Mouse (Mus musculus): ENCODE data around the gene Il23r. TPM values are rescaled to one million over a fixed set of nuclear protein-coding genes. Genes with fewer than 3 reads are reported as not detected.
A peak's percentile ranks its signal among the peaks of the same experiment; 100 is the strongest.
"Not testable (repeated sequence)": the region's sequence is repeated elsewhere in the genome, so short reads cannot be mapped to it uniquely, and the experiment has no call there.

Gene Il23r
- polyA plus RNA-seq (2017; shearing (Covaris generic)) = 1 to 10 TPM in 1 of 2 experiments, under 1 TPM in 1; 0.32 to 1.4 TPM

DNA sequence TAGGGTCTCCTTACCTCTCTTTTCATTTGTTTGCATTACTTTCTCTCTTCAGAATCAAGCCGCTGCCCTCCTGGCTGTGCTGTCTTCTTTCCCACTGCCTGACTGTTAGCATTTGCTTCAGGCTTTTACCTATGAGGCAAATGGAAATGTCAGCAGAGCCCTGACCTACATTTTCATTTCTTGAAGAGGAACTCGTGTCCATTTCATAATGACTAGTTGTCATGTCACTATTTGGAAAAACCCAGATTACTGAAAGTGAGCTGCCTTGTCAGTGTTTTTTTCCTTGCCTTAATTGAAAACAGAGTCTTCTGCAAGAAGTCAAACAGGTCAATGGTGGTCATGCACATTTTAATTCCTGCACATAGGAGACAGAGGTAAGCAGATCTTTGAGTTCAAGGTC, at the start of gene Il23r:
Il23r (minus strand) TSS at position 101 of the 400 bp plus-strand sequence.
- no peak for ATAC-seq

DNA sequence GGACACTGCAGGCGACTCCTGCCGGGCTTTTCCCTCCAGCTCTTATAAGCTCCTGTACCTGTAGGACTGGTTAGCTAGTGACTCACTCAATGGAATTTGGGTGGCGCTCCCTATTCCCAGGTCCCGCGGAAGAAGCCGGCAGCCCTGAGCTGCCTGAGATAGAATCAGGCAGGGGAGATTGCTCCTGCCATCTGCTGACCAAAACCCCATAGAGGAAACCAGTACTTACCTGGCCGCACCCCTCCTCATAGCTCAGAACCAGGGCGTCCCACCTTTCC, 44.1 kb upstream of the Il23r start, which contains the start of gene Tacstd2:
Tacstd2 (minus strand) TSS at position 20 of the 278 bp plus-strand sequence.
- no peak for ATAC-seq

DNA sequence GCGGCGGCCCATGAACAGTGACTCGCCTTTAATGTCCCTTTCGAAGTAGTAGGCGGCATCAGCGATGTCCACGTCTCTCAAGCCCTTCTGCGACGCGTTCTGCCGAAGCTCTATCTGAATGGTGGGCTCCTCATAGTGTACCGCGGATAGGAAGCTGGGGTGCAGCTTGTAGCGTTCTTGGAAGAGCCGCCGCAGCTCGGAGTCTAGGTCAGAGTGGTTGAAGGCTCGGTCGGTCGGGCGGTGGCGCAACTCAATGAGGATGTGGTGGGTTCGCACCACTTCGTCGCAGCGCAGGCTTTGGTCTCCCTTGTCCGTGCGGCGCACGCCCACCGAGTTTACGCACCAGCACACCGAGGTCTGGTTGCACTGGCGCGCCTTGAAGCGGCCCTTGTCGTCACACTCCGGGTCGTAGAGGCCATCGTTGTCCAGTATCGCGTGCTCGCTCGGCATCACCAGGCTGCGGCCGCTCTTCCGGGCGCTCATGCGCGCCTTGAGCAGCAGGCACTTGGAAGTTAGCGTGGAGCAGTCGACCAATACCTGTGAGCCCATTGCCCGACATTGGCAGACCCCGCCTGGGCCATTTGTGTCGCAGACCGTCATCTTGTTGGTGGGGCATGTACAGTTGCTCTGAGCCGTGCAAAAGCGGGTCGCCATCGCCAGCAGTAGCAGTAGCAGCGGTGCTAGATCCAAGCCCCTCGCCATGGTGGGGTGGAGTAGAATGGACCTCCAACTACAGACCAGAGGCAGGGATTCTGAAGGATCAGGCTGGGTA, 43.5 kb upstream of the Il23r start:
- no peak for ATAC-seq

DNA sequence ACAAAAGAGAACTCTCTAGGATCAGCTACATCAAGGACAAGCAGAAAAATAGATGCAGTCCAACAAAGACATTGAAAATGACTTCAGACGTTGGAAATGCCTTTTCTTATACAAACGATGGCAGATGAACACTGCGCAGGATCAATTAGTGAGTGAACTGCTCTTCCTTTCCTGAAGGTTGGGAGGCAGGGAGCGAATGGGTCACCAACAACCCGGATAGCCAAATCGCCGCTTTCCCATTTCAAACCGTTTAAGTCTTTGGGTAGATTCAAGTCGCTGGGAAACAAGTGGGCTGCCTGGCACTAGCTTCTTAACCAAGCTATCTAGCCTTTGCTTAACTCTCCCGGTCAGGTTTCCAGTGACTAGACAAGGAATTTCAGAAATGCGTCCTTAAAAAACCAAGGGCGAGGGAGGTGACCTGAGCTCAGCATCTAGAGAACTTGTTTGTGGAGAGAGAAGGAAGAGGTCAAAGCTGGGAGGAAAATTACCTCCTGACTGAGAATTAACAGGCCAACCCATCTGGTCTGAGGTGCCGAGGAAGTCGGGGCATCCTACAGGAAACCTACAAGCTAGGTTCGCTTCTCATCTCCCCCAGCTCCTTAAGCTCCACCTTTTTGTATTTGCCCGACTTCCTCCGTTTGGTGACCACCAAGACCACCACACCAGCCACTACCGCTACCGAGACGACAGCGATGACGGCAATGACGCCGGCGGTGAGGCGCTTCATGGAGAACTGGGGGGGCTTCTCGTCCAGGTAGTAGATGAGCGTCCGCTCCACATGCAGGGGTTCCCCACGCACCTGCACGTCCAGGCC, 42.7 kb upstream of the Il23r start:
- no peak for ATAC-seq

DNA sequence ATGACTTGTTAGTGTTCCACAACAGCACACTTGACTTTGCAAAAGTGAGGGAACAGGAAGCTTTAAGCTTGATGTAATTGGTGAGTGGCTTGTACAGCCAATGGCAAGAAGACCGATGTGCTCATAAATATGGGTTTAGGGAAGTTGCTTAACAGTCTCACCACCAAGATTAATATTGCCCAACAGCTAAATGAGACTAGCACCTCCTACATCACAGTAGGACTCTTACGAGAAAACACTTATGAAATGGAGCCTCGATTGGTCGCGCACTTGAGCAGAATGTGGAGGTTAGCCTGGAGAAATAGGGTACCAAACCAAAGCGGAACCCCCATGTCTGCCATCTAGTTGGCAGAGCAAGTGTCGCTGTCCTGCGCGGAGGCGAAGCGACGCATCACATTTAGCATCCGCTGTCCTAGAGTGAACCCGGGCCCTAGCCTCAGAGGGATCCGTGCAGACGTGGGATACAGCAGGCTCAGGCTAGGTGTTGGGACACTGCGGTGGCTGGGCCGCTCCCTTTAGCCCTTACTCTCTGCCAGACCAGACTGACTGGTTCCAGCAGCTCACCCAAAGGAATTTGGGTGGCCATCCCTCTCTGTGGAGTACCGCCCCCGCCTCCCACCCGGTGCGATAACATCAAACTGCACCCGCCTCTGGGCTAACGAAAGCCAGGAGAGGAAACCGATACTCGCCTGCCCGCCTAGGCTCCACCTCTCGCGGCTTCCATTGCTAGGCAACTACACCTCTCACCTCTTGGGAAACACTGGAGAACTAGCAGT, 41.2 kb upstream of the Il23r start:
- peak; percentile 49 for ATAC-seq

DNA sequence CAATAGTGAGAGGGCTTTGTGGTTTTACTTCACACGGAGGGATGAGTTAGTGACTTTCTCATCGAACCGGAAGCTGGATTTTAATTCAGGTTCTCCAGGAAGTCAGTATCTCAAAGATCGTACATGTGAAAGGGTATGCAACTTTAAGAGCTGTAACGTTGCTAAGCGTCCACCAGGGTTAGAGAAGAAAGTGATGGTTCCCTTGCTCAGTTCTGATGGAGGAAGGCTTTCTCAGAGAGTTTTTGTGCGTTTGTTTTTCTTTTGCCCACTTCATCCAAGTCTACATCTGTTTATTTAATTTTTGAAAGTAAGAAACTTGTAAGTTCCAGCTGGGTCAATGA, 40.1 kb upstream of the Il23r start:
- ATAC-seq = peak; percentile 53

DNA sequence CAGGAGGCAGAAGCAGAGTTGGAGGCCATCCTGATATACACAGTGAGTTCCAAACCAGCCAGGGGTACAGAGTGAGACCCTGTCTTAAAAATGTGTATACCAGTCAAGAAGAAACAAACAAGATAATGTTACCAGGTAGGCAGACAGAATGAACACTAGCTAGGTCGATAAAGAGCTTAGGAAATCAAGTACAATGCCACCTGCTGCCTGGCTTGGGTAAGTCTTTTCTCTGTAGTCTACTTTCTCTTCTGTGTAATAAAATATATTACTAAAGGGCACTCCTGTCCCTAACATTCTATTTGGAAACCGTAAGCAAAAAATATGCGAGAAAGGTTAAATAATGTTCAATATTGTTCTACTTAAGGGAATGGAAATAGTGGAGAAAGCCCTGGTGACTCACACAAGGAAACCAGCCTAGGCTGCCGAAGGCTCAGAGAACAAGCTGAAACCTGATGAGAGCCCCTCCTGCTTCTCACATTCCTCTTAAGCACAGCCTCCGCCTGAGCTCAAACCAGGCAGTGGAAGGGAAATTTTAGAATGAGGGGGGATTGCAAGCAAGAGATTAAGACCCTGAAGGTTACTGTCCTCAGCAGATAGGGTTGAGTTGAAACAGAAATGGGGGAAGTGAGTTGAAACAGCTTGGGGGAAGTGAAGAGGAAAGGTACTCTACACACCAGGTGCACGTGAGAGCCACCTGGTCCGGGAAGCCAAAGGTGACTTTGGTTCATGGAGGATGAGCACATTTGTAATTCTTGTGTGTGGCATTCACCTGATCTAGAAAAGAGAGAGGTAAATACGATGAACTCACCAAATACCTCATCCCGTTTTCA, 39.6 kb upstream of the Il23r start:
- peak; percentile 53 for ATAC-seq

DNA sequence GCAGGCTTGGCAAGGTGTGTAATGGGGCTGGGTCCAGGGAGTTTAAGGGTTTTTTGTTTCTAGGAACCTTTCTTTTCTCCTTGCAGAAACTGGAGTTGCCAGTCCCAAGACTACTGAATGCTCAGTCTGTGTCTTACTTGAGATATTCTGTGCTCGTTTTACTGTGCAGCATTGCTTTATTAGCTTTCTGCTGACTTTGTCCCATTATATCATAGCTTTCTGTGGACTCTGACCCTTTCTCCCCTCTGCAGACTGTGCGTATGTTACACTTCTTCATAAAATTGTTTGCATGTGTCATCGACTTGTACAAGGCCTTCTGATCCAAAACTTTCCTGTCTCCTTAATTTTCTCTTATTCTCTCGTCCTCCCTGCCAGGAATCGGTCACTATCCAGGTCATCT, 34.7 kb upstream of the Il23r start:
- no peak for ATAC-seq

DNA sequence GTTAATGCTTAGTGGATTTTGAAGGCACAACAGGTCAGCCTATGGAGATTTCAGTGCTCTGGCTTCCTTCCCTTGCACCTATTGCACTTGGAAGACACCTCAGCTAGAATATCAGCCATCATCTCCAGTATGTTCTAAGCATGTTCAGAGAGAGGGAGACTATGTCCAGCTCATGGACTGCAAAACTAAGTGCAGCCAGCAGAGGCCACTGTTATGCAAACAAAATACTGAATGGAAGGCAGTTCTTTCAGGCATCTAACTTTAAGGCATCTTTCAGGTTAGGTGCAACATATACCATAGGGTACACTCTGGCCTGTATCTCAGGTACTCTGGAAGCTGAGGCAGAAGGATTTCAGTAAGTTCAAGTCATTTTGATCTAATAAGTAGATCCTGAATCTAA, 19.1 kb upstream of the Il23r start:
- ATAC-seq = no peak

DNA sequence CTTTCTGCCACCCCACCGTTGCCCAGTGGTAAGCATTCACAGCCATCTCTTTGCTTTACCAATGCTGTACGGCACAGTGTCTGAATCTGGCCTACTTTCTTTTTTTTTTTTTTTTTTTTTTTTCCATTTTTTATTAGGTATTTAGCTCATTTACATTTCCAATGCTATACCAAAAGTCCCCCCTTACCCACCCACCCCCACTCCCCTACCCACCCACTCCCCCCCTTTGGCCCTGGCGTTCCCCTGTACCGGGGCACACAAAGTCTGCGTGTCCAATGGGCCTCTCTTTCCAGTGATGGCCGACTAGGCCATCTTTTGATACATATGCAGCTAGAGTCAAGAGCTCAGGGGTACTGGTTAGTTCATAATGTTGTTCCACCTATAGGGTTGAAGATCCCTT, 10.3 kb upstream of the Il23r start:
- ATAC-seq = not testable (repeated sequence)

DNA sequence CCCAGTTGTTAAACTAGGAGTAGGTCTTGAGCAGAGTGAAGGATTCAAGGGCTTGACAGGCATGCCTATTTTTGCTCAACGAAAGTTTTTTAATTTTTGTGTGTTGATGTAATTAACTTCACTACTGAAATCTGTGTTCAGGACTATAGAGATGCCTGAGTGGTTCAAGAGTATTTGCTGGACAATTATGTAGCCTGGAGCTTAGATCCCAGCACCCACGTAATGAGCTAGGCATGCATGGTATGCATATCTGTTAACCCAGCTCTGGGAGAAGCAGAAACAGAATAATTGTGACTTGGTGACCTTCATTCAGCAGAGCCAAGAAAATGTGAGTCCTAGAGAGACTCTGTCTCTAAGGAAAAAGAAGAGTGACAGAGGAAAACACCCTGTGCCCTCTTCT, 10.6 kb downstream of the Il23r start:
- no peak for ATAC-seq

DNA sequence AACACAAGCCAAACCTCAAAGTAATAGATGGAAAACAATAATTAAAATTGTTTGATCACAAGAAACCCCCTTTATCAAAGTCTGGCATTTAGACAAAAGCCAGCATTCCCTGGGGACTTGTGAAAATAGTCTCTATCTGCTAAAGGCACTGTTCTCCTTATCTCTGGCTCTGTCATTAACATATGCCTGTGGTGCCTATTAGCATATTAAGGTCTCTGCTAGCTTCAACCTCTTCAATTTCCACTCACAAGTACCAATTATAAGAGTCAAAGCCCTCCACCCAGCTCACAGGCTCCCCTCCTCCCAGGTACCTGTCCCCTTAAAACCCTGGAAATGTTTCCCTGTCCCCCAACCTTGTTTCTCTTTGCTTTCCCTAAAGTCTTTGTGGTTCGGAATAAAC, 20.4 kb downstream of the Il23r start:
- ATAC-seq = no peak

DNA sequence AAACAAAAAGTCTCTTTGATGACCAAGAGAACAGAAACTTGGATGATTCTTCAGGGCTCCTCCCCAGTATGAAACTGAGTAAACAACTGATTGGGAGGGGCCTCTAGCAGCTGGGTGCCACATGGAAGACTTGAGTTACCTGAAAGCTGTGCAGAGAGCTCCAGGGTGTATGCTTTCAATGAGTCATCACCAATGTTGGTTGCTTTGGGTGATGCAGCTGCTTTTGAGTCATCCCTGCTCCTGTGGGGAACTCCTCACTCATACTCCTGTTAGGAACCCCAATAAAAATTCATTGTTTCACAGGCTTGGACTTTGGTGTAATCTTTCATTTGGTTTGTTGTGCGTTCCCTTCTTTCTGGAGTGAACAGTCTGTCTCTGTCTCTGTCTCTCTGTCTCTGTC, 32.2 kb downstream of the Il23r start:
- no peak for ATAC-seq

DNA sequence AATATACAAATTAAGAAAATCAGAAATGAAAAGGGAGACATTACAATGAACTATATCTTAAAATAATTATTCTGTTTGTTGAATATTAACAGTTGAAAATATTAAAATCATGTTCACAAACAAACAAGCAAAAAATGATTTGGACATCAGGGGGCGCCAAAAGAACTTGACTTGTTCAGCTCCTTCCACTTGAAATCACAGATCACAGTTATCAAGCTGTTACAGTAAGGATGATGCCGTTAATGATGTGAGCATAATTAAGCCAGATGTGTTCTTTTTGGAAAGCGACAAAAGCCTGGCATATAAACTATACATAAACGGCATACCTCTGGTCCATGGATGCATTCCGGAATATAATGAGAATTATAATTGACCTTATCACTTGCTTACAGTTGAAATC, 40.3 kb downstream of the Il23r start:
- no peak for ATAC-seq

DNA sequence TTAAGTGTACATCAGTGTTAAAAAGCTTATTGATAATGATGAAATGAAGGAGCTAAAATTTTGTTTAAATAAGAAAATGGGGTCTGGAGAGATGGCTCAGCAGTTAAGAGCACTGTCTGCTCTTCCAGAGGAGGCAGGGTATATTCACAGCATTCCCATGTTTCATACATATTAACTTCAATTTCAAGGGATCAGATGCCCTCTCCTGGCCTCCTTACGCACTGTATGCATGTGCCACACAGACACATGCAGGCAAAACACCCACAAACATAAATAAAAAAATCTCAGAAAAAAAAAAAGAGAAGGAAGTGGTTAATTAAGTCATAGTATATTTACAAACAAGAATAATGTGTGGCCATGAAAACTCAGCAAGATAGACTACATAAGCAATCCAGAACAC, 45.8 kb downstream of the Il23r start:
- no peak for ATAC-seq

DNA sequence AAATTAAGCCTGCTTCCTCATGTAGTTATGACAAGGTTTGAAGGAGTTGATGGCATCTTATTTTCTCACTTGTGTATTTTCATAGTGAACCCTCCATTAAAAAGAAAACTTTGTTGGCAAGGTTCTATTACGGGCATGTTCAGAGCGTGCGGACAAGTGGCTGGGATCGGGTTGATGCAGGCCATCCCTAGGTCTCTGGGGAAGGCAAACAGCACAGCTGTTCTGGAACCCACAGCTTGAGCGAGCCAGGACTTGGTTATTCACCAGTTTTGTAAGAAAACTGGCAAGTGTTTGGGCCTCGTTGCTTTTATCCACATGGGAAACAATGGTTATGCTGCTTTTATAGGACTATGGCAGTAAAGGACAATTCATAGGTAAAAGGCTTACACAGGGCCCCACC, 48.5 kb downstream of the Il23r start:
- ATAC-seq = no peak

DNA sequence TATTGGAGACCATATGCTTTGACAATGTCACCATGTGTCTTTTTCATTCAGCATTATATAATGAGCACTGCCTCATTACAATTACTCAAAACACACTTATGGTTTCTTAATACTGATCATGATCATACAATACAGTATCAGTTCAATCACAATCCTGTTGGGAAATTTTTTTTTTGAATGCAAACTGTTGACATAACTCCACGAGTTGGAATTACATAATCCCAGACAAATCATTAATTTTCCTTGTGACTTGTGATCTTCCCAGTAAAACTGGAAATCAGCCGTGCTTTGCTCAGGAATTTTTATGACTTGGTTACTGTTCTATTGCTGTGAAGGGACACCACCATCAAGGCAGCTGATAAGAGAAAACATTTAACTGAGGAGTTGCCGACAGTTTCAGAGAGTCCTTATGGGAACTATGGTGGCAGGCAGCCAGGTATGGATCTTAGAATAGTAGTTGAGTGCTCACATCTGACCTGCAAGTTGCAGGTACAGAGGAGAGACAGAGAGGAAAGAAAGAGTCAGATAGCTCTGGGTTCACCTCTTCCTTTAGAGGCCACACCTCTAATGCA, 53.8 kb downstream of the Il23r start:
- ATAC-seq = no peak

DNA sequence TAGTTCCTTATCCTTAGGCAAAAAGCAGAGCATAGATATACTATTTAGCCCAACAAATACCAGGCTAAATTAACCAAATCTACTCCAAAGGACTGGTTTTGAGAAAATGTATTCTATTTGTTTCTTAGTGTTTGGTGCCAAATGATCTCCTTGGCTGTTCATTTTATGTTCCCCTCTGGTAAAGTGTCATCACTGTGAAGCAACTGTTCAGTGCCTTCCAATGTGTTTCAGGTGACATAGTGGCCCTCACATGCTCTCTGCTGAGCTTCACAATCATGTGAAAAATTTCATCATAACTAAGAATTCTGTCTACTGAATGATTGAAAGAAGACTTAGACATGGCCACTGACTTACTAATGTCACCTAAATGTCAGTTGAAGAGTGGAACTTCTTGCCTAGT, 54.6 kb downstream of the Il23r start:
- ATAC-seq = no peak

DNA sequence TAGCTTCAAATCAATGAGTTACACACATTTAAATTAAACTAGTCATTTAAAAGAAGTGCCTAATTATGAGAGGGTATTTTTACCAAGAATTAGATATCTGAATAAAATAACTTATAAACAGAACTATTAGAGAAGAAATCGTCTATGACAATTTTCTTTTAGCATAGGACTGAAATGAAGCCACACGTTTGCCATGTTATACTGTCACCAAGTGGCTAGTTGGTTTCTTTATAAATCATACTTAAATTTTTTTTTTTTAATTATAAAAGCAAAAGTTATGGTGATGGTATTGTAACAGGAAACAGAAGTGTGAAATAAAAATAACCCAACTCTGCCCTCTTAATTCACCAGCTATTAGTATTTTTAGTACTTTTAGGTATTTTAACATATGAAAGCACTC, 55.4 kb downstream of the Il23r start:
- no peak for ATAC-seq

DNA sequence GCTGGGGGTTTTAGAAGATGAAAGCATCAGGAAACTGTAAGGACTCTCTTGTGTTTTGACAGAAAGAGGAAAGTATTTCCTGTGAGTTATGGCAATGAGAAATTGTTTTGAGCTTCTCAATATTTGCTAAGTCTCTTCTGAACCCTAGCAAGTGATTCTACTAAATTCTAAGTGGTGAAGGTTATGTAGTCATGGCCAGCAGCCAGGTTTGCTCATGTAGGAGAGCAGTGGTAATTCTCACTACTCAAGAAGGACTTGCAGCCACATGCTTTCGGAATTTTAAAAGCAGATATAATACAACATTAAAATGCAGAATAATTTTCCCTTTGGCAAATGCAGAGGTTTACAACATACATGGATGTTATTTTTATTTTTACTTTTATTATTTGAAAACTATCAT, 55.9 kb downstream of the Il23r start:
- ATAC-seq = no peak

DNA sequence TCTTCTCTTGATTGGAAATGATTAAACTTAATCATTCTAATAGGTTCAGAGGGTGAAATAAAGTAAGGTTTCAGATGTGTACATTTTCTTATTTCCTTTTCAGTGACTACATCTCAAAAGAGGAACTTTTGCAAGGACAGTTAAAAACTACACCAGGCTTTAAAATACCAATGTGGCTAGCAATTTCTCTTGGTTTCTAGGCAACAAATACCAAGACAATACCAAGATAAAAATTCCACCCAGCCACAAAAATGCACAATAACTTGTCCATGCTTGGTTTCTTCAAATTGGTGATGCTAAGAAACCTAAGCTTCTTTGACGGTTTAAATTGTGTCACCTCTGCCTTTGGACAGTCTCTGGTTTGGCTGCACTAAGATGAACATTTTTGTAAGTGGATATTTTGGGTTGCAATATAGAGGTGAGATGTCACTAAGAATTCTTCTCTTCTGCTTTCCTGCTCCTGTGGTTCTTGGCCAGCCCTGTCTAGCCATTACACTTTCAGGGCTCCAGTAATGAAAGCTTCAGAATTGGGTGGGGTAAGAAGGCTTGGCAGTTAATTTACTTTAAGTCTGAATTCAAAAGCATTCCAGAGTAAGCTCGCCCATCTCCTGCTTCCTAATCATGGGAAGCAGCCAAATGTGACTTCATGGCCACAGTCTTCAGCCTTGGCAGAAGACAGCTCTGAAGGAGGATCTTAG, 56.8 kb downstream of the Il23r start:
- no peak for ATAC-seq

DNA sequence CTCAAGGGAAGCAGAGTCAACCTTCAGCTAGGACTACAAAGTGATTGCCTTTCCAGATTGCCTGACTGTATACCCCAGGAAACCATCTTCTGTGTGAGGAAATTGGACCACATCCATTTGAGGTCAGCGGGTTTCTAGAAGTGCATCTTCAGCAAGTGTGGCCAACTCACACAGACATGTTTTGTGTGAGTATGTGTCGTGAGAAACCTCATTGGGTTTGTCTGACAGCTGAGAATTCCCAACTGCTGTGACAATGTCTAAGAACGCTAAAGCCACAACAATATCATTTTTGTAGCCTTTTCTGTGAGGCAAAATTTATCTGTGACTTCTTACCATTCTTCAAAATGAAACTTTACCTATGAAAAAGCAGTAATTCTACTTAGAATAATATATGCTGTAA, 59.8 kb downstream of the Il23r start:
- ATAC-seq = no peak
